In the genomic region with DNA sequence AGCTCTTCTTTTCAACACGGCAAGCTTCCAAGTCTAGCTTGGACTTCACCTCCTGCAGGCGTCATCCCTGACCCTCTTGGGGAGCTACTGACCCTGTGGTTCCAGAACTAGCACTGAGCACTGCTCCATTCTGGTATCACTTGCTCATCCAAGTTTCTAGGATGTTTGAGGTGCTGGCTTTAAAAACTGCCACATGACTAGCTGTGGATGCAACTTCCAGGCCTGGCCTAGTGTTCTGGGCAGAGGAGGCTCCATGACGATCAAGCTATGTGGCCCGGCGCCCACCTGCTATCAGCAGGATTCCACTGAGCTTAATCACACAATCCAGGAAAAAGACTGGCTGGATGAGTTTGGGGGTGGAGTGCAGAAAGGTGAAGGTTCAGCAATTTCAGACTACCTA, we compare ENCODE assay signal across 10 mouse cellular contexts. TPM values are rescaled to one million over a fixed set of nuclear protein-coding genes. Genes with fewer than 3 reads are reported as not detected.
DNase-seq lines count a peak whose midpoint lies in the region; ATAC-seq lines count a peak whose summit lies in the region.
"Had no signal": no experiment of that assay in that cellular context is flagged by ENCODE, and none has a peak within 500 bp of the region (broad histone marks: within the 10 kb centered on the region; RNA-seq: fewer than 3 reads in every experiment).

No protein-coding gene starts in this region.

- peak; percentile 71 for DNase-seq in urinary bladder, postnatal 14 days (ENCODE audit: low spot score)
- DNase-seq in urinary bladder, postnatal 25 days (ENCODE audit: low spot score): no peak
- DNase-seq in heart, adult 18-20 months: peak; percentile 83 to 88
- DNase-seq in heart, postnatal 4 days: peak; percentile 78
- DNase-seq in spleen, postnatal 4 days (ENCODE audit: low spot score in 2 of 2): no peak
- no peak for DNase-seq in hindbrain, embryonic 11.5 days (ENCODE audit: low spot score)
- DNase-seq: adrenal gland, postnatal 14 days; cerebellum, adult 9-11 months had no signal

- no peaks in the 10 kb centered on the region for H3K36me3 ChIP-seq in hindbrain, embryonic 11.5 days (ENCODE audit: control insufficient read depth, insufficient read depth, low read length)
- H3K36me3 ChIP-seq: hindbrain, embryonic 15.5 days had no signal

- H3K9ac ChIP-seq in hindbrain, embryonic 11.5 days (ENCODE audit: low read depth, low read length): no peak overlapping the region
- H3K9ac ChIP-seq: hindbrain, embryonic 15.5 days had no signal

- no peak overlapping the region for H3K4me3 ChIP-seq in hindbrain, embryonic 11.5 days (ENCODE audit: low read depth, low read length)
- H3K4me3 ChIP-seq: hindbrain, embryonic 15.5 days had no signal

- no peak overlapping the region for H3K4me2 ChIP-seq in hindbrain, embryonic 11.5 days (replicated peaks; ENCODE audit: low read depth, low read length)
- H3K4me2 ChIP-seq: hindbrain, embryonic 15.5 days had no signal

- ATAC-seq in hindbrain, embryonic 11.5 days (ENCODE audit: low FRiP score): no peak
- ATAC-seq in erythroid progenitor cell, adult 5-6 weeks (replicated peaks; ENCODE audit: low FRiP score, poor library complexity, severe bottlenecking): no peak

- no peak overlapping the region for H3K27ac ChIP-seq in hindbrain, embryonic 11.5 days (ENCODE audit: low read depth, low read length)
- H3K27ac ChIP-seq: hindbrain, embryonic 15.5 days had no signal

- H3K4me1 ChIP-seq in hindbrain, embryonic 11.5 days (replicated peaks; ENCODE audit: control insufficient read depth, insufficient read depth, low read length): peaks cover 10% of the 10 kb centered on the region; the same call in 1 of the 2 replicates

- no peaks in the 10 kb centered on the region for H3K27me3 ChIP-seq in hindbrain, embryonic 11.5 days (ENCODE audit: control insufficient read depth, insufficient read depth, low read length)
- H3K27me3 ChIP-seq: hindbrain, embryonic 15.5 days had no signal

- H3K9me3 ChIP-seq in hindbrain, embryonic 11.5 days (ENCODE audit: control insufficient read depth, low read length): no peaks in the 10 kb centered on the region
- H3K9me3 ChIP-seq: hindbrain, embryonic 15.5 days had no signal

- 91% methylated on average over 5 of the region's 5 CpGs for WGBS in hindbrain, embryonic 11.5 days

RNA-seq across cellular contexts. Expression of gene Shb, which starts 57.4 kb away (rescaled TPM):
- total RNA-seq in heart, adult 18-20 months (2021): 10 to 100 TPM; 32.5 to 45.3 TPM
- total RNA-seq in heart, postnatal 4 days (2021): 10 to 100 TPM; 69.3 to 70.9 TPM
- polyA plus RNA-seq in hindbrain, embryonic 11.5 days (2014; fragmentation: Nextera tagmentation; extraction: Ambion mirVana): 4.2 and 6.2 TPM in 2 replicates
- total RNA-seq in erythroid progenitor cell, adult 5-6 weeks (2015; ENCODE audit: low replicate concordance): 1.3 TPM in 1 of 2 replicates, not detected in the other
- 1.5 and 6.5 TPM in 2 replicates for total RNA-seq in erythroid progenitor cell, adult 5-6 weeks (2017; ENCODE audit: low replicate concordance)

Comparison
In these comparisons a context has a peak if more than half of its experiments do, and no peak if none do; other contexts are left out.
1. DNase-seq: peak in urinary bladder, postnatal 14 days (single experiment), heart, adult 18-20 months (2 of 2) and heart, postnatal 4 days (single experiment); none in urinary bladder, postnatal 25 days (single experiment), spleen, postnatal 4 days (0 of 2) and hindbrain, embryonic 11.5 days (single experiment).
2. RNA of gene Shb, which starts 57.4 kb away (total RNA-seq): 69.3 to 70.9 TPM in heart, postnatal 4 days and 32.5 to 45.3 TPM in heart, adult 18-20 months; 1.3 to 6.5 TPM in erythroid progenitor cell, adult 5-6 weeks; every median in the first group is over 4 times any median in the second.